Mouse (Mus musculus) heart, adult 18-20 months (tissue): ENCODE data around the gene Sfxn1. TPM values are rescaled to one million over a fixed set of nuclear protein-coding genes. Genes with fewer than 3 reads are reported as not detected.

ENCODE experiments used
- DNase-seq, 2 experiments: peaks; one replicate each; pipeline ENCODE4 v3.0.0; 2021 to 2022; ENCODE audit warnings: mixed read lengths in 1 of 2
- long read RNA-seq, 2 experiments: library from polyadenylated mRNA; stranded (forward); transcript quantifications; one replicate each; pipeline ENCODE4 v2.0.0; 2021
- total RNA-seq, 2 experiments: library from RNA; stranded (reverse); gene quantifications; 2 replicates each; pipeline ENCODE4 v1.2.3; 2021

Sfxn1 gene
- 10 to 100 TPM in 1 of 2 experiments, 1 to 10 TPM in 1; 6.2 to 10.4 TPM for total RNA-seq
- long read RNA-seq, experiment 1, partial matches to known transcripts: 1 of 6 reads
- long read RNA-seq, experiment 1, other reads (novel, unspliced or antisense): 2 of 6 reads
- long read RNA-seq, experiment 2, transcript Sfxn1-201 (11 exons, 2,783 nt): major isoform, 5 of 8 reads
- long read RNA-seq, experiment 2, partial matches to known transcripts: 1 of 8 reads
- long read RNA-seq, experiment 2, other reads (novel, unspliced or antisense): 2 of 8 reads

- peak; percentile 81 to 88 for DNase-seq
These were observed at the start of gene Sfxn1 for GRCm38 (mm10) chr13:54071606-54072331. Gene Sfxn1, plus strand, starts transcription at chr13:54071869.

- DNase-seq: peak in 1 of 2 experiments; percentile 35
These were observed 48.4 kb upstream of the Sfxn1 start for GRCm38 (mm10) chr13:54023311-54023710.

- DNase-seq: no peak
These were observed 44.6 kb upstream of the Sfxn1 start for GRCm38 (mm10) chr13:54027079-54027478.

GRCm38 (mm10) chr13:54033653-54034052 lies 38.0 kb upstream of the Sfxn1 start:
- DNase-seq: no peak

- DNase-seq: no peak
These were observed 36.1 kb upstream of the Sfxn1 start for GRCm38 (mm10) chr13:54035541-54035940.

GRCm38 (mm10) chr13:54037936-54038335 lies 33.7 kb upstream of the Sfxn1 start:
- peak in 1 of 2 experiments; percentile 30 for DNase-seq

GRCm38 (mm10) chr13:54040256-54040655 lies 31.4 kb upstream of the Sfxn1 start:
- no peak for DNase-seq

- no peak for DNase-seq
These were observed 22.9 kb upstream of the Sfxn1 start for GRCm38 (mm10) chr13:54048679-54049352.

GRCm38 (mm10) chr13:54051641-54052040 lies 20.0 kb upstream of the Sfxn1 start:
- no peak for DNase-seq

GRCm38 (mm10) chr13:54054962-54055361 lies 16.7 kb upstream of the Sfxn1 start:
- no peak for DNase-seq

- DNase-seq: peak; percentile 50 to 76
These were observed 16.2 kb upstream of the Sfxn1 start, which contains the start of gene Drd1 for GRCm38 (mm10) chr13:54055448-54055861. Gene Drd1, minus strand, starts transcription at chr13:54055705.

GRCm38 (mm10) chr13:54062068-54062467 lies 9.6 kb upstream of the Sfxn1 start:
- no peak for DNase-seq

- DNase-seq: peak in 1 of 2 experiments; percentile 66
These were observed 8.4 kb upstream of the Sfxn1 start for GRCm38 (mm10) chr13:54063292-54063691.

GRCm38 (mm10) chr13:54066081-54066746 lies 5.5 kb upstream of the Sfxn1 start:
- DNase-seq: no peak

- DNase-seq: no peak
These were observed 4.0 kb upstream of the Sfxn1 start for GRCm38 (mm10) chr13:54067617-54068166.

- DNase-seq: no peak
These were observed 658 bp upstream of the Sfxn1 start for GRCm38 (mm10) chr13:54071011-54071410.

GRCm38 (mm10) chr13:54072526-54073057 lies 923 bp downstream of the Sfxn1 start:
- DNase-seq: no peak

- DNase-seq: peak; percentile 66 to 84
These were observed 1.4 kb downstream of the Sfxn1 start for GRCm38 (mm10) chr13:54073066-54073465.

GRCm38 (mm10) chr13:54073491-54073890 lies 1.8 kb downstream of the Sfxn1 start:
- no peak for DNase-seq

- no peak for DNase-seq
These were observed 3.7 kb downstream of the Sfxn1 start for GRCm38 (mm10) chr13:54075416-54075815.

GRCm38 (mm10) chr13:54076051-54076450 lies 4.4 kb downstream of the Sfxn1 start:
- DNase-seq: no peak
